Mouse (Mus musculus): ENCODE results near the gene Gjb5.

GRCm38 (mm10) chr4:127319613-127320012 lies 38.4 kb downstream of the Gjb5 start:
- TF ChIP-seq MAFK (IDR thresholded peaks at IDR 0.05; ENCODE audit: insufficient read depth, low read depth, low read length), result no peak
- peak; percentile 67; the same call in 1 of the 2 replicates for TF ChIP-seq ZC3H11A (IDR thresholded peaks at IDR 0.05; ENCODE audit: borderline replicate concordance, low read depth, low read length)
- no peak for TF ChIP-seq HCFC1 (IDR thresholded peaks at IDR 0.05; ENCODE audit: borderline replicate concordance, insufficient read depth, low read length)
- no peak for TF ChIP-seq CHD2 (IDR thresholded peaks at IDR 0.05; ENCODE audit: low read depth, low read length)
- no peak for TF ChIP-seq ZNF384 (IDR thresholded peaks at IDR 0.05; ENCODE audit: low read depth, low read length)

All from ES-E14 (cell line).